Mouse (Mus musculus): Measurements from ENCODE around the gene Ttc21b. TPM values are rescaled to one million over a fixed set of nuclear protein-coding genes. Genes with fewer than 3 reads are reported as not detected.

Ttc21b gene
- polyA plus RNA-seq, 1 experiment from 2014 or later = 6.8 TPM

DNA sequence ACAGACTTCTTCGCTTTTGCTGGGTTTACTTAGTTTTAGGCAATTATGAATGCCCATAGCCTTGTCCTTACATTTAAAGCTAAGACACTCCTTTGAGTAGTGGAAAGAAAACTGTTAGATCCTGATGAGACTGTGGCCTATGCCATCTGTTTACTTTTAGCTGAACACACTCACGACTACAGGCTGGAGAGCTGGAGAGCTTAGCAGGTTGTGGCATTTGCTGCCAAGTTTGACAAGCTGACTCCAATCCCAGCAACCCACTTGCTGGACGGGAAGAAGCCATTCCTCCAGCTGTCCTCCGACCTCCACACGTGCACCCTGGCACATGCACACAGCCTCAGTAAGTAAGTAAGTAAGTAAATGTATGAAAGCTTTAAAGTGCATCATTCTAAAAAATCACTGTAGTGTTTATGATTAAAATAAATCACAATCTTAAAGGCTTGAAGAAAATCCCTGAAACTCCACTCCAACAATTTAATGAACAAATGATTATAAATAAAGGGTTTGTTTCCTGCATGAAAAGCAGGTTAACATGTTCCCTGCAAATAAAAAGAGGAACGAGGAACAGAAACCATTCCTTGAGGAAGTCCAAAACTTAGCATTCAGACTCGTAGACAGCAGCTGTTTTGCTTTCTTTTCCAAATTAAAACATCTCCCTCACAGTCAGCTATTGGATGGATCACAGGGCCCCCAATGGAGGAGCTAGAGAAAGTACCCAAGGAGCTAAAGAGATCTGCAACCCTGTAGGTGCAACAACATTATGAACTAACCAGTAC is 98.1 kb downstream of the Ttc21b start:
- 61% methylated on average over 7 of the region's 7 CpGs for WGBS (ENCODE audit: insufficient replicate concordance)
- no peaks in the 10 kb centered on the region for H3K36me3 ChIP-seq (ENCODE audit: control insufficient read depth, insufficient read depth, low read length)
- H3K4me2 ChIP-seq = no peak overlapping the region
- H3K9me3 ChIP-seq (replicated peaks; ENCODE audit: control insufficient read depth, low read length) = no peaks in the 10 kb centered on the region
- no peak overlapping the region for H3K27ac ChIP-seq (ENCODE audit: low read depth, low read length)
- no peak overlapping the region for H3K9ac ChIP-seq (ENCODE audit: low read depth, low read length)
- ATAC-seq (replicated peaks; ENCODE audit: insufficient number of reproducible peaks, low FRiP score, low TSS enrichment) = no peak
- H3K27me3 ChIP-seq (ENCODE audit: control insufficient read depth, insufficient read depth, low read length) = no peaks in the 10 kb centered on the region
- no peak overlapping the region for H3K4me3 ChIP-seq (ENCODE audit: low read depth, low read length)
- no peaks in the 10 kb centered on the region for H3K4me1 ChIP-seq (ENCODE audit: control insufficient read depth, insufficient read depth, low read length)

DNA sequence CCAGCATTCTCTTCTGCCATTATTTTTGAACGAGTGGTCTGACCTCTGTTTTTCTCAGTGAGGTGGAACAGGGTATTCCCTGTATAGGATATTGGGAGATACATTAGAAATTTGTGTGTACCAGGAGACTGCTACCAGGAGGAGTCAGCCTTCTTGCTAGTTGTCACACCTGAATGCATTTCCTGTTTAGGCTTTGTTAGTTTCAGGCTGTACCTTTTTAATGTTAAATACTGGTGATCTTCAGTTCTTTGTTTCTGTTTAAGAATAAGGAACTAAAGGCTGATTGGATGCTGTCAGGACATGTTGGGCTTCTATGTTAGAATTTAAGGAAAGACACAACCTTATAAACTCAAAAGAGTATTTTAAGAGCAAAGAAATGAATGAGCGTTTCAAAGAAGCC is 105.0 kb downstream of the Ttc21b start:
- no peak overlapping the region for H3K4me2 ChIP-seq
- ATAC-seq (replicated peaks; ENCODE audit: insufficient number of reproducible peaks, low FRiP score, low TSS enrichment) = no peak
- no peak overlapping the region for H3K4me3 ChIP-seq (ENCODE audit: low read depth, low read length)
- H3K36me3 ChIP-seq (ENCODE audit: control insufficient read depth, insufficient read depth, low read length) = no peaks in the 10 kb centered on the region
- H3K9ac ChIP-seq (ENCODE audit: low read depth, low read length) = no peak overlapping the region
- no peaks in the 10 kb centered on the region for H3K4me1 ChIP-seq (ENCODE audit: control insufficient read depth, insufficient read depth, low read length)
- H3K9me3 ChIP-seq (replicated peaks; ENCODE audit: control insufficient read depth, low read length) = no peaks in the 10 kb centered on the region
- 71% methylated on average over 2 of the region's 2 CpGs for WGBS (ENCODE audit: insufficient replicate concordance)
- no peaks in the 10 kb centered on the region for H3K27me3 ChIP-seq (ENCODE audit: control insufficient read depth, insufficient read depth, low read length)
- no peak overlapping the region for H3K27ac ChIP-seq (ENCODE audit: low read depth, low read length)

DNA sequence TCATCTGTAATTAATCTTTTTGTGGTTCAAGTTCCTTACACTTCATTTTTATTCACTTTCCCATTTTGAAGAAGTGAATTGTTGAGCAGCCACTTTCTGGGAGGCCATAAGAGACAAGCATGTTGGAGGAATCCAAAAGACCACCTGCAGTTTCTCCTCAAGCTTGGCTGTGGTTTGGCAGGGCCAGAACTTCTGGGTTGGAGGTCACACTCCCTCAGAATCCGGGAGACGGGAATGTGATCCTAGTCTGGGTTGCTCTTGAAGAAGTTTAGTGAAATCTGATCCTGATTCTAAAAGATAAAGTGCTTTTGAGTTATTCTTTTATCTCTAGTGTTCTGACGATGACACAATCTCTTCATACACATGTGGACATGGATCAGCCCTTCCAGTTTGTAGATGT is 105.9 kb downstream of the Ttc21b start:
- Histone ChIP-seq H3K27ac (ENCODE audit: low read depth, low read length) (no peak overlapping the region), H3K4me2 (no peak overlapping the region), H3K9me3 (replicated peaks; ENCODE audit: control insufficient read depth, low read length) (no peaks in the 10 kb centered on the region), H3K27me3 (ENCODE audit: control insufficient read depth, insufficient read depth, low read length) (no peaks in the 10 kb centered on the region), H3K9ac (ENCODE audit: low read depth, low read length) (no peak overlapping the region), H3K4me3 (ENCODE audit: low read depth, low read length) (no peak overlapping the region), H3K4me1 (ENCODE audit: control insufficient read depth, insufficient read depth, low read length) (no peaks in the 10 kb centered on the region), H3K36me3 (ENCODE audit: control insufficient read depth, insufficient read depth, low read length) (no peaks in the 10 kb centered on the region)
- WGBS (ENCODE audit: insufficient replicate concordance) = 42% methylated on average over 3 of the region's 3 CpGs
- ATAC-seq (replicated peaks; ENCODE audit: insufficient number of reproducible peaks, low FRiP score, low TSS enrichment) = no peak

DNA sequence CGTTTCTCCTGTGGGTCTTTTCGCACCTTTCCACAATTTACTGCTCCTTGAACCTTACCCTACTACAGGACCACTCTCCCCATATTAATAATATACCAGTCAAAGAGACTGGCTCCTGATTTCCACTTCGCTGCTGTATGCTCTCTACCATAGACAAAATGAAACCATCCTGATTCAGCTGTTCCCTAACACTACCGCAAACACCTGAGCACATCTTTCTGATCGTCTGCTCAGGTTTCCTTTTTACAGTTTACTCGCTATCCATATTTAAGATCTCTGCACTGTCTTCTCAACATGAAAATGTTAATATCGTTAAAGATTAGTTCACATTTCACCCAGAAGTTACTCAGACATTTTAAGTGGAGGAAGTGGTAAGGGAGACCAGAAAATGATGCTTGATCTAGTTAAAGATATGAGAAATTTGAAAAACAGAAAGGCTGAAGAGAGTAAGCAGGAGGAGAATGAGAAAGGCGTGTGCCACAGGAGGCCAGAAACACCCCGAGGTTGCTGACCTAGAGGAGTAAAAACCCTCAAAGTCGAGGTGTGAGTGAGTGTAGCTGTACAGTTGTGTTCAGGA is 107.7 kb downstream of the Ttc21b start:
- ATAC-seq (replicated peaks; ENCODE audit: insufficient number of reproducible peaks, low FRiP score, low TSS enrichment) = no peak
- Histone ChIP-seq H3K36me3 (ENCODE audit: control insufficient read depth, insufficient read depth, low read length) (no peaks in the 10 kb centered on the region), H3K27me3 (ENCODE audit: control insufficient read depth, insufficient read depth, low read length) (no peaks in the 10 kb centered on the region), H3K4me1 (ENCODE audit: control insufficient read depth, insufficient read depth, low read length) (no peaks in the 10 kb centered on the region), H3K9me3 (replicated peaks; ENCODE audit: control insufficient read depth, low read length) (no peaks in the 10 kb centered on the region), H3K4me3 (ENCODE audit: low read depth, low read length) (no peak overlapping the region), H3K9ac (ENCODE audit: low read depth, low read length) (no peak overlapping the region), H3K4me2 (no peak overlapping the region), H3K27ac (ENCODE audit: low read depth, low read length) (no peak overlapping the region)
- WGBS (ENCODE audit: insufficient replicate concordance) = 73% methylated on average over 10 of the region's 10 CpGs

DNA sequence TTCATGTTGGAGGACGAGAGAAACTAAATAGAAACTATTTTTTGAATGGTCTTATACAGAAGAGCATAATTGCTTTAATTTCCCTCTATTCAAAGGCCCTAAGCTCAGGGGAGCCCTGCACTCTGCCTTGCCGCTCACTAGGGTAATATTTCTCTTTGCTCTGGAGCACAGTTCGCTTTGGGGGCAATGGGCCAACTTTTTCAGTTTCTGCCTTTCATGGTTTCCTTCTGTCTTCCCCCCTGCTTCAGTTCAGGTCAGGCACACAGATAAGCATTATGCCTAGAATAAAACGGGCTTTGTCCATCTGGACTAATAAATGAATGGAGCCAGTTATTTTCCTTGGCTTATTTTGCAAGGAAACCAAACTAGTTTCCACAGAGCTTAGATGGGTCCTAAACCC is 109.9 kb downstream of the Ttc21b start:
- no peaks in the 10 kb centered on the region for H3K9me3 ChIP-seq (replicated peaks; ENCODE audit: control insufficient read depth, low read length)
- WGBS (ENCODE audit: insufficient replicate concordance) = 62% methylated on average over 4 of the region's 4 CpGs
- ATAC-seq (replicated peaks; ENCODE audit: insufficient number of reproducible peaks, low FRiP score, low TSS enrichment) = no peak
- H3K4me3 ChIP-seq (ENCODE audit: low read depth, low read length) = no peak overlapping the region
- H3K4me2 ChIP-seq = no peak overlapping the region
- no peaks in the 10 kb centered on the region for H3K27me3 ChIP-seq (ENCODE audit: control insufficient read depth, insufficient read depth, low read length)
- no peaks in the 10 kb centered on the region for H3K4me1 ChIP-seq (ENCODE audit: control insufficient read depth, insufficient read depth, low read length)
- no peak overlapping the region for H3K27ac ChIP-seq (ENCODE audit: low read depth, low read length)
- H3K9ac ChIP-seq (ENCODE audit: low read depth, low read length) = no peak overlapping the region
- H3K36me3 ChIP-seq (ENCODE audit: control insufficient read depth, insufficient read depth, low read length) = no peaks in the 10 kb centered on the region

DNA sequence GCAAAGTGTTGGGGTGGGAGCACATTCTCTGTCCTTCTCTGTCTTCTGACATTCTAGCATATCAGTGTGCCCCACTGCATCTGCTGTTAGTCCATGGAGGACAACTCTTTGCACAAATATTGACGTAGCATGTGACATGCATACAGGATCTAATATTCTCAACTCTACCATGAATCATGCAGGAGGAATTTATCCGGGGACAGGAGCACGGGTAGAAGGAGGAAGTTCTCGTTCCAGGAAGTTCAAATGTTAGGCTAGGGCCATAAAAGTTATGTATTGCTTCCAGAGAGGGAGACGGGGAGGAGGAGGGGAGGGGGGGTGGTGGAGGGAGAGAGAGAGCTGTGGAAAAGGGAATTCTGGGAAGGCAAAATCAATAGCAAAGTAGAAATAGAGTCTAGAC is 111.6 kb downstream of the Ttc21b start:
- WGBS (ENCODE audit: insufficient replicate concordance) = 50% methylated on average over 5 of the region's 5 CpGs
- no peaks in the 10 kb centered on the region for H3K4me1 ChIP-seq (ENCODE audit: control insufficient read depth, insufficient read depth, low read length)
- no peak overlapping the region for H3K27ac ChIP-seq (ENCODE audit: low read depth, low read length)
- ATAC-seq (replicated peaks; ENCODE audit: insufficient number of reproducible peaks, low FRiP score, low TSS enrichment) = no peak
- H3K9ac ChIP-seq (ENCODE audit: low read depth, low read length) = no peak overlapping the region
- no peaks in the 10 kb centered on the region for H3K9me3 ChIP-seq (replicated peaks; ENCODE audit: control insufficient read depth, low read length)
- H3K36me3 ChIP-seq (ENCODE audit: control insufficient read depth, insufficient read depth, low read length) = no peaks in the 10 kb centered on the region
- H3K27me3 ChIP-seq (ENCODE audit: control insufficient read depth, insufficient read depth, low read length) = no peaks in the 10 kb centered on the region
- H3K4me2 ChIP-seq = no peak overlapping the region
- no peak overlapping the region for H3K4me3 ChIP-seq (ENCODE audit: low read depth, low read length)

DNA sequence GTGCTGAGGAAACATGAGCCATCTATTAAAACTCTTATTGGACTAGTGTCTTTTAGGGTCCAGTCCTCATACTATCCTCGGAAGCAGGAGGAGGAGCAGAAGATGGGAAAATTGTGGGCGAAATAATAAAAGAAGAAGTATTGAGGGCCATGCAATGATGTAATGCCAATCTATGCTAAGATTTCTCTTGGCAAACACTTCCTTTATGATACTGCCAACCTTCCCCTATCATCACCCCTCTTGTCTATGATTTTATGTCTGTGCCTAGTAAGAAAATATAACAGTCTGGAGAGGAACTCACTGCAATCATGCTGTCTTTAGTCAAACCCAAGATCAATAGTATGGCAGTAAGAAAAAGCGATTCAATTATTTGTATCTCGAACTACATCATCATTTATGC is 113.1 kb downstream of the Ttc21b start:
- Histone ChIP-seq H3K4me2 (no peak overlapping the region), H3K4me3 (ENCODE audit: low read depth, low read length) (no peak overlapping the region), H3K4me1 (ENCODE audit: control insufficient read depth, insufficient read depth, low read length) (no peaks in the 10 kb centered on the region), H3K9me3 (replicated peaks; ENCODE audit: control insufficient read depth, low read length) (no peaks in the 10 kb centered on the region), H3K27me3 (ENCODE audit: control insufficient read depth, insufficient read depth, low read length) (no peaks in the 10 kb centered on the region), H3K9ac (ENCODE audit: low read depth, low read length) (no peak overlapping the region), H3K27ac (ENCODE audit: low read depth, low read length) (no peak overlapping the region), H3K36me3 (ENCODE audit: control insufficient read depth, insufficient read depth, low read length) (no peaks in the 10 kb centered on the region)
- no peak for ATAC-seq (replicated peaks; ENCODE audit: insufficient number of reproducible peaks, low FRiP score, low TSS enrichment)
- WGBS (ENCODE audit: insufficient replicate concordance) = 87% methylated on average over 4 of the region's 4 CpGs

DNA sequence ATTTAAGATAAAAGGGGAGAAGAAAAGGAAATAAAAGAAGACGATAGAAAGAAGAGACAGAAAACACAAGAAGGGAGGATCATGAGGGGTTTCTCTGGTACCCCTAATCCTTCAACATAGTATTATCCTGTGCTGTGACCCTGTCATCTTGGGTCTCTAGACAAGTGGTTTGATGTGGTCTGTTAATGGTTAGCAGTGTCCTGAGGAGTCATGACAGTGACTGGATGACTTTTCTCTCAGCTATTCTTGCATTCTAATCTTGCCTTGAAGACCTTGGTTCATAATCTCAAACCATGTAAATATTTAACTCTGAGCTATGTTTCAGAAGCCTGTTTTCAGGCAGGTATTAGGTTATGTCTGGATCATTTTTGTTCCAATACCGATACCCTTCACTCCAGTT is 113.7 kb downstream of the Ttc21b start:
- 73% methylated on average over 2 of the region's 2 CpGs for WGBS (ENCODE audit: insufficient replicate concordance)

DNA sequence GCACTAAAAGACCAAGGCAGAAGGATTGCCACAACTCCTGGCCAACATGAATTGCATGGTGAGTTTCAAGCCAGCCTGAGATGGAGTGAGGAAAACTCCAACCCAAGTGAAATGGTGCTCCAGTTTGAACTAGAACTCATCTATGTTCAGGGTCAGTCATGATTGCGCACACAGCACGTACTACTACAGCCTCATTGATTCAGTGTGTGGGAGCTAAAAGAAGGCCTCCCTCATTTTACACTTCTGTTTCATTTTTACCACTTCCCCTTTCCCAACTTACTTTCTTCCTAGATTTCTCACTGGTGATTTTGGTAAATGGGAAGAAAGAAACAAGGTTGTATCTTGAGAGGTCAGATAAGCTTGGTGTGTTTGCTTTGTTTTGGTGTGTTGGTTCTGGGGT is 114.1 kb downstream of the Ttc21b start:
- Histone ChIP-seq H3K36me3 (ENCODE audit: control insufficient read depth, insufficient read depth, low read length) (no peaks in the 10 kb centered on the region), H3K9ac (ENCODE audit: low read depth, low read length) (no peak overlapping the region), H3K4me1 (ENCODE audit: control insufficient read depth, insufficient read depth, low read length) (no peaks in the 10 kb centered on the region), H3K9me3 (replicated peaks; ENCODE audit: control insufficient read depth, low read length) (no peaks in the 10 kb centered on the region), H3K4me3 (ENCODE audit: low read depth, low read length) (no peak overlapping the region), H3K27me3 (ENCODE audit: control insufficient read depth, insufficient read depth, low read length) (no peaks in the 10 kb centered on the region), H3K4me2 (no peak overlapping the region), H3K27ac (ENCODE audit: low read depth, low read length) (no peak overlapping the region)
- ATAC-seq (replicated peaks; ENCODE audit: insufficient number of reproducible peaks, low FRiP score, low TSS enrichment) = no peak
- WGBS (ENCODE audit: insufficient replicate concordance) = 91% methylated on average over 2 of the region's 2 CpGs

More for the DNA sequence above, 113.7 kb downstream of the Ttc21b start:
- H3K36me3 ChIP-seq (ENCODE audit: control insufficient read depth, insufficient read depth, low read length) = no peaks in the 10 kb centered on the region
- H3K4me2 ChIP-seq = no peak overlapping the region
- no peaks in the 10 kb centered on the region for H3K4me1 ChIP-seq (ENCODE audit: control insufficient read depth, insufficient read depth, low read length)
- H3K27me3 ChIP-seq (ENCODE audit: control insufficient read depth, insufficient read depth, low read length) = no peaks in the 10 kb centered on the region
- H3K27ac ChIP-seq (ENCODE audit: low read depth, low read length) = no peak overlapping the region
- no peaks in the 10 kb centered on the region for H3K9me3 ChIP-seq (replicated peaks; ENCODE audit: control insufficient read depth, low read length)
- no peak for ATAC-seq (replicated peaks; ENCODE audit: insufficient number of reproducible peaks, low FRiP score, low TSS enrichment)
- H3K4me3 ChIP-seq (ENCODE audit: low read depth, low read length) = no peak overlapping the region
- H3K9ac ChIP-seq (ENCODE audit: low read depth, low read length) = no peak overlapping the region
